Mouse (Mus musculus): ENCODE results near the gene Shkbp1. TPM values are rescaled to one million over a fixed set of nuclear protein-coding genes. Genes with fewer than 3 reads are reported as not detected.

Gene Shkbp1
- polyA plus RNA-seq, 1 experiment from 2014 or later: 28.9 TPM

DNA sequence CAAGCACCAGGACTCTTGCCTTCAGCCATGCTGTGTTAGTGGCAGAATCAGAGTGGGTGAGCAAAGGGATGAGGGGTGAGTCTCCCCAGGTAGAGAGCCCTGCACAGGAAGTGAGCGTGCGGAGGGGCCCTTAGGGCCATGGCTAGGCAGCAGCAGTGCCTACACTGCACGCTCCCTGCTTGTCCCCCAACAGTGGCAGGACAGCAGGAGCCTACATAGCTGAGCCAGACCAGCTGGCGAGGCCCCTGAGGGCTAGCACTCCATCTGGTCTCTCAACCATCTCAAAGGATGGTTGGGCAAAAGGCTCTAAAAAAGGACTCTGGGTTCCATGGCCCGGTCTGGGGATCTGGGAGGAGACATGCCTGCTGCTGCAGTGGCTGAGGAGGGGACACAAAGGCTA, 28.3 kb upstream of the Shkbp1 start:
- H3K27me3 ChIP-seq (replicated peaks): peaks cover 11% of the 10 kb centered on the region
- WGBS: 58% methylated on average over 5 of the region's 5 CpGs
- no peak overlapping the region for H3K27ac ChIP-seq (replicated peaks)
- no peak overlapping the region for H3K4me3 ChIP-seq (replicated peaks)
- H3K4me2 ChIP-seq: no peak overlapping the region
- no peaks in the 10 kb centered on the region for H3K9me3 ChIP-seq (replicated peaks)
- no peaks in the 10 kb centered on the region; the same call in 1 of the 2 replicates for H3K36me3 ChIP-seq
- H3K9ac ChIP-seq (replicated peaks): no peak overlapping the region
- ATAC-seq (ENCODE audit: low FRiP score): no peak
- no peaks in the 10 kb centered on the region for H3K4me1 ChIP-seq

- H3K27me3 ChIP-seq (replicated peaks): peaks cover 20% of the 10 kb centered on the region
- no peak overlapping the region for H3K9ac ChIP-seq (replicated peaks)
- no peaks in the 10 kb centered on the region for H3K9me3 ChIP-seq (replicated peaks)
- no peak overlapping the region for H3K4me2 ChIP-seq
- H3K4me1 ChIP-seq: no peaks in the 10 kb centered on the region
- no peak for ATAC-seq (ENCODE audit: low FRiP score)
- H3K4me3 ChIP-seq (replicated peaks): no peak overlapping the region
- H3K27ac ChIP-seq (replicated peaks): no peak overlapping the region
- 87% methylated on average over 1 of the region's 1 CpGs for WGBS
- no peaks in the 10 kb centered on the region; the same call in 1 of the 2 replicates for H3K36me3 ChIP-seq
Observed at GRCm38 (mm10) chr7:27383233-27383632, 27.4 kb upstream of the Shkbp1 start.

- Histone ChIP-seq H3K36me3 (no peaks in the 10 kb centered on the region), H3K4me3 (replicated peaks) (no peak overlapping the region), H3K27me3 (replicated peaks) (peaks cover 34% of the 10 kb centered on the region), H3K9ac (replicated peaks) (no peak overlapping the region), H3K4me2 (no peak overlapping the region), H3K9me3 (replicated peaks) (no peaks in the 10 kb centered on the region), H3K27ac (replicated peaks) (no peak overlapping the region), H3K4me1 (no peaks in the 10 kb centered on the region)
- WGBS: 63% methylated on average over 4 of the region's 4 CpGs
- no peak for ATAC-seq (ENCODE audit: low FRiP score)
Observed at GRCm38 (mm10) chr7:27381560-27381959, 25.7 kb upstream of the Shkbp1 start.

DNA sequence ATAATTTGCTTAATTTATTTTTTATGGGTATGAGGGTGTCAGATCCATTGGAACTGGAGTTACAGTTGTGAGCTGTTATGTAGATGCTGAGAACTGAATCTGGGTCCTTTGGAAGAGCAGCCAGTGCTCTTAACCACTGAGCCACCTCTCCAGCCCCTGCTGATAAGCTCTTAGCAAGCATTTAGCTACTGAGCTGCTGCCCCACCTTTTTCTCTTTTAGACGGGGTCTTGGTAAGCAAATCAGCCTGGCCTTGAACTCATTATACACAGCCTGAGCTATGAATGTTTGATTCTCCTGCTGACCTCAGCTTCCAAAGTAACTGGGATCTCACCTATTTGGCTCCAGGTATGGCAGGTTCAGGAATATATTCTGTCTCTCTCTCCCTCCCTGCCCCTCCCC, 25.2 kb upstream of the Shkbp1 start:
- Histone ChIP-seq H3K36me3 (no peaks in the 10 kb centered on the region), H3K9me3 (replicated peaks) (no peaks in the 10 kb centered on the region), H3K9ac (replicated peaks) (no peak overlapping the region), H3K27ac (replicated peaks) (no peak overlapping the region), H3K4me3 (replicated peaks) (no peak overlapping the region), H3K4me2 (no peak overlapping the region), H3K4me1 (no peaks in the 10 kb centered on the region), H3K27me3 (replicated peaks) (peaks cover 40% of the 10 kb centered on the region)
- 42% methylated on average over 1 of the region's 1 CpGs for WGBS
- no peak for ATAC-seq (ENCODE audit: low FRiP score)

DNA sequence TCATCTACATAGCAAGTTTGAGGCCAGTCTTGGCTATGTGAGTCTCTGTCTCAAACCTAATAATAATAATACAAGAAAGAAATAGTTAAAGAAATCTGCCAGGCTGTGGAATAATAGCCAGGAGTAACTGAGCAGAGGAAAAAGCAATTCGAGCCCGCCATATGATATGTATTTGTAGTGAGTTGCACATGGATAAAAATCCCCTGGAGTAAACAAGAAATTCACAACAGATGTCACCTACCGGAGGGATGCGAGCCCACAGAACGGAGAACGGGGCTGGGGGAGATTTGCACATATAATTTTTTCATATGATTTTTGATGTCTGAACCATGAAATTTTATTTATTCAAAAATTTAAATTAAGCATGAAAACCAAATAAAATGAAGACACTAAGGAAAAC, 24.0 kb upstream of the Shkbp1 start:
- 74% methylated on average over 6 of the region's 6 CpGs for WGBS
- no peaks in the 10 kb centered on the region for H3K9me3 ChIP-seq (replicated peaks)
- H3K9ac ChIP-seq (replicated peaks): no peak overlapping the region
- no peak overlapping the region for H3K4me2 ChIP-seq
- no peak overlapping the region for H3K4me3 ChIP-seq (replicated peaks)
- H3K27me3 ChIP-seq (replicated peaks): peaks cover 50% of the 10 kb centered on the region
- no peaks in the 10 kb centered on the region for H3K4me1 ChIP-seq
- no peaks in the 10 kb centered on the region for H3K36me3 ChIP-seq
- no peak overlapping the region for H3K27ac ChIP-seq (replicated peaks)
- ATAC-seq (ENCODE audit: low FRiP score): no peak

DNA sequence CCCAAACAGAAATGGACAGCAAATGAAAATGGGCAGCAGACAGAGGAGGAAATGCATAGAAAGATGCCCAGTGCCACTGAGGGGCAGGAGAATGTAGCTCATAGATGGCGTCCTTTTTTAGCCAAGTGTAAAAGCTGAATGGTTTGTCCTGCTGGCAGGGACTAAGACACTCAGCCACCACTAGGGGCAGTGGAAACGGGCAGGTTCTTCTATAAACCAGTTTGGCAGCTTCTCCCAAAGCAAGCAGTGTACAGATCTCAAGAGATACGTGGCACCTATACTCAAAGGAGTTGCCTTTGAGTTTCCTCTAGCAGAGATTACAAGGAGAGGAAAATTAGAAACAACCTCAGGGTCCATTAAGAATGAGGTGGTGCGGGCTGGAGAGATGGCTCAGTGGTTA, 22.6 kb upstream of the Shkbp1 start:
- 16% methylated on average over 4 of the region's 4 CpGs for WGBS
- ATAC-seq (ENCODE audit: low FRiP score): no peak
- H3K27me3 ChIP-seq (replicated peaks): peaks cover 62% of the 10 kb centered on the region

DNA sequence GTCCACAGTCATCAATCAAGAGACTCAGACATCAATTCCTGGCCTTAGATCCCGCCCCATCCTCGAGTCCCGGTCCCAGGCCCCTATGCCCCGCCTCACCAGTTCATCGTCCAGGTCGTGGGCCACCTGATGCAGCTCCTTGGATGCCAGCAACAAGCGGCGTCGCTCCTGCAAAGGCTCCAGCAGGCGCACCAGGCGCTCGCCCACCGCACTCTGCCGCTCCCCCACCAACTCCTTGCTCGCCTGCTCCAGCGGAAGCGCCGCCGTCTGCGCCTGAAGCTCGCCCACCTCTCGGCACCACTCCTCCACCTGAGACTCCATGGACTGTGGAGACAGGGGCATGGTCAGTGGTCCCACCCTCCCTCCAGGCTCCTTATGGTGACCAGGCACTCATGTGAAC, 19.5 kb upstream of the Shkbp1 start:
- WGBS: 4% methylated on average over 22 of the region's 22 CpGs
- no peak overlapping the region for H3K4me2 ChIP-seq
- ATAC-seq (ENCODE audit: low FRiP score): no peak
- H3K9me3 ChIP-seq (replicated peaks): no peaks in the 10 kb centered on the region
- H3K27me3 ChIP-seq (replicated peaks): peaks cover 88% of the 10 kb centered on the region
- H3K4me1 ChIP-seq: no peaks in the 10 kb centered on the region
- peaks cover 16% of the 10 kb centered on the region for H3K36me3 ChIP-seq
- H3K9ac ChIP-seq (replicated peaks): no peak overlapping the region
- no peak overlapping the region for H3K27ac ChIP-seq (replicated peaks)
- no peak overlapping the region for H3K4me3 ChIP-seq (replicated peaks)

More for the DNA sequence above, 22.6 kb upstream of the Shkbp1 start:
- Histone ChIP-seq H3K4me2 (no peak overlapping the region), H3K4me3 (replicated peaks) (no peak overlapping the region), H3K9ac (replicated peaks) (no peak overlapping the region), H3K27ac (replicated peaks) (no peak overlapping the region), H3K4me1 (no peaks in the 10 kb centered on the region), H3K36me3 (peaks cover 4% of the 10 kb centered on the region; the same call in 1 of the 2 replicates), H3K9me3 (replicated peaks) (no peaks in the 10 kb centered on the region)

DNA sequence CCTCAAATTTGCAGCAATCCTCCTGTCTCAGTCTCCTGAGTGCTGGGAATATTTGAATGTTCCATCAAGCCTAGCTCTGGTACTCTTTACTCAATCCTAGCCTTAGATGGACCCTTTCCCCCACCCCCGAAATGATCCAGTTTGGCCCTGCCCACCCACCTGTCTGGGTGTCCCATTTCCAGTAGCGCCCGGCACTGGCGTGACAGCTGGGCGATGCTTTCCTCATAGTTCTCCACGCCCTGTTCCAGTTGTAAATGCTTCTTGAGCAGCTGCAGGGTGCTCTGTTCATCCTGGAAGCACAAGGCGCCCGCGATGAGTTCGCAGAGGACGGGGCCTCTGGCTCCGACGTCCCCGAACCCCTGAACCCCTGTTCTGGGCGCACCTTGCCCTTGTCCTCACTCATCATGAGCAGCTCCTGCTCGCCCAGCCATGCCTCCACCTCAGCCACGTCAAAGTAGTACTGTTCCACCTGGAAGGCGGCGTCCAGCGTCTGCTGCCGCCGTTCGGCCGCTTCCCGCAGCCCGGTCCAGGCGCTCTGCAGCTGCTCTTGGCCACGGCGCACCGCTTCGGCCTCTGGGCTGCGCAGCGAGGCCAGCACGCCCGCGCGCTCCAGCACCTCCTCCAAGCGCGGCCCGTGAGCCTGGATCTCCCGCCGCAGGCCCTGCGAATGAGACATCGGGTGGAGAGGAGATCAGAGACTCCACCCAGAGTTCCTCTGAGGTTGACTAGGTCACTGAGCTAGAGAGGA, 16.1 kb upstream of the Shkbp1 start:
- Histone ChIP-seq H3K9ac (replicated peaks) (no peak overlapping the region), H3K4me3 (replicated peaks) (0 out of 2 replicates have a peak overlapping the region, but pooled peaks have one; percentile 6), H3K36me3 (peaks cover 35% of the 10 kb centered on the region), H3K4me2 (0 out of 2 replicates have a peak overlapping the region, but pooled peaks have one; percentile 13), H3K27me3 (replicated peaks) (peaks cover 97% of the 10 kb centered on the region), H3K9me3 (replicated peaks) (no peaks in the 10 kb centered on the region), H3K4me1 (no peaks in the 10 kb centered on the region), H3K27ac (replicated peaks) (no peak overlapping the region)
- 10% methylated on average over 44 of the region's 44 CpGs for WGBS
- no peak for ATAC-seq (ENCODE audit: low FRiP score)

DNA sequence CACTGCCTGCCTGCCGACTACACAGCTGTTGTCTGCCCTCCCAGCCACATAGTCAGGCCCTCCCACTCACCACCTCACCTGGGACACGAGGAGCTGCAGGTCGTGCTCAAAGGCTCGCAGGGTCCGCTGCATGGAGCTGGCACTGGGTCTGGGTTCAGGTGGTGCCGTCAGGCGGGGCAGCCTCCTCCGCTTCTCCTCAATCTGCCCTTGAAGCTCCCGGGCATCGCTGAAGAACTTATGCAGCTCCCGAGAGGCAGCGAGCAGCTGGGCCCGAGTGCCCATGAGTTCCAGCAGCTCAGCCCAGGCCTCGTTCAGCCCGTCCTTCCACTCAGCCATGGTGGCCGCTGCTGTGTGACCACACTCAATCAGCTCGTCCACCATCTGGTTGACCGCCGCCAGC, 13.3 kb upstream of the Shkbp1 start:
- Histone ChIP-seq H3K36me3 (peaks cover 46% of the 10 kb centered on the region), H3K27me3 (replicated peaks) (peaks cover 100% of the 10 kb centered on the region), H3K9me3 (replicated peaks) (no peaks in the 10 kb centered on the region), H3K27ac (replicated peaks) (no peak overlapping the region), H3K4me1 (no peaks in the 10 kb centered on the region), H3K9ac (replicated peaks) (no peak overlapping the region), H3K4me3 (replicated peaks) (no peak overlapping the region), H3K4me2 (no peak overlapping the region)
- no peak for ATAC-seq (ENCODE audit: low FRiP score)
- 80% methylated on average over 19 of the region's 19 CpGs for WGBS

GRCm38 (mm10) chr7:27367976-27368375, 12.2 kb upstream of the Shkbp1 start:
- ATAC-seq (ENCODE audit: low FRiP score): no peak
- peaks cover 99% of the 10 kb centered on the region for H3K27me3 ChIP-seq (replicated peaks)
- no peak overlapping the region for H3K9ac ChIP-seq (replicated peaks)
- H3K27ac ChIP-seq (replicated peaks): no peak overlapping the region
- 18% methylated on average over 11 of the region's 11 CpGs for WGBS
- H3K4me3 ChIP-seq (replicated peaks): no peak overlapping the region
- H3K36me3 ChIP-seq: peaks cover 43% of the 10 kb centered on the region
- no peak overlapping the region for H3K4me2 ChIP-seq
- H3K4me1 ChIP-seq: no peaks in the 10 kb centered on the region
- no peaks in the 10 kb centered on the region for H3K9me3 ChIP-seq (replicated peaks)

DNA sequence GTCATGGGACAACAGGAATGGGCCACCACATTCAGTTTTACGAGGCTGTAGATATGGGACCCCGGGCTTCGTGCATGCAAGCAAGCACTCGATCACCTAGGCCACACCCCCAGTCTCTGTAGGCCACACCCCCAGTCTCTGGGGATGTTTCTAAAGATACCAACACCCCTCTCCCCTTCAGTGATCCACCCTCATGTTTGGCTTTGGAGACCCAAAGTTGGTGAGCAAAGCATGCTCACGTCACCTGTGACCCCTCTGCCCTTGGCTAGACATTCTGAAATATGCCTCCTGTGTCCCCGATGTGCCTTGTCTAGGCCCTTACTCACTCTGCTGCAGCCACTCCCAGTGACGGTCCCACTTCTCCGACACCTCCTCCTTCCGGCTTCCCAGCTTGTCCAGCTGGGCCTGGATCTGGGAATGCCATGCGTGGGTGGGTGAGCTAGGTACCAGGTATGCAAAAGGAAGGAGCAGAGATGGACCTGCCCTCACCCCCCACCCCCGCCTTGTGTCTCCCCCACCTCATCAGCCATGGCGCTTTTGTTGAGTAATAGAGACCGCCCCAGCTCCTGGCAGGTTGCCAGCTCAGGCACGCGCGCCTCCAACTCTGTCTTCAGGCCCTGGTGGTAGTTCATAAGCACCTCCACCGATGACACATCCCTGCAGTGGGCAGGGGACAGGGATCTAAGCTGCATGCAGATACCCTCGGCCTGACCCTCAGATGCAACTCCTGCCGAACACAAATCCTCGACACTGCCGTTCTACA, 10.4 kb upstream of the Shkbp1 start:
- H3K36me3 ChIP-seq: peaks cover 37% of the 10 kb centered on the region
- peaks cover 88% of the 10 kb centered on the region for H3K27me3 ChIP-seq (replicated peaks)
- H3K4me3 ChIP-seq (replicated peaks): no peak overlapping the region
- H3K9ac ChIP-seq (replicated peaks): no peak overlapping the region
- no peaks in the 10 kb centered on the region for H3K9me3 ChIP-seq (replicated peaks)
- WGBS: 38% methylated on average over 21 of the region's 21 CpGs
- no peak overlapping the region for H3K4me2 ChIP-seq
- H3K27ac ChIP-seq (replicated peaks): no peak overlapping the region
- ATAC-seq (ENCODE audit: low FRiP score): no peak
- H3K4me1 ChIP-seq: no peaks in the 10 kb centered on the region; the same call in 1 of the 2 replicates

GRCm38 (mm10) chr7:27364379-27364778, 8.6 kb upstream of the Shkbp1 start:
- Histone ChIP-seq H3K9me3 (replicated peaks) (no peaks in the 10 kb centered on the region), H3K4me2 (no peak overlapping the region), H3K9ac (replicated peaks) (no peak overlapping the region), H3K4me3 (replicated peaks) (no peak overlapping the region), H3K4me1 (peaks cover 4% of the 10 kb centered on the region), H3K36me3 (peaks cover 22% of the 10 kb centered on the region), H3K27me3 (replicated peaks) (peaks cover 76% of the 10 kb centered on the region), H3K27ac (replicated peaks) (no peak overlapping the region)
- WGBS: 8% methylated on average over 29 of the region's 29 CpGs
- ATAC-seq (ENCODE audit: low FRiP score): no peak
